Mouse (Mus musculus) heart, embryonic 12.5 days (tissue): ENCODE data around the gene Rassf4. TPM values are rescaled to one million over a fixed set of nuclear protein-coding genes. Genes with fewer than 3 reads are reported as not detected.

Source experiments
- ATAC-seq: fragments of 200-750 bp; cut with Nextera tagmentation; 2 replicates; pipeline ENCODE4 v1.8.0; 2017; ENCODE audit warnings: moderate TSS enrichment, moderate library complexity; ENCODE audit not compliant: insufficient number of reproducible peaks, low FRiP score
- H3K27ac ChIP-seq: fragments of 300-500 bp; sonication (generic); 2 replicates; pipeline ENCODE4 v1.5.1; 2016; ENCODE audit warnings: mild to moderate bottlenecking, moderate library complexity; ENCODE audit not compliant: poor library complexity, severe bottlenecking
- H3K27me3 ChIP-seq: fragments of 300-500 bp; sonication (generic); replicated peaks from 2 replicates; pipeline ENCODE4 v1.6.1; 2016; ENCODE audit warnings: mild to moderate bottlenecking, moderate library complexity
- H3K36me3 ChIP-seq: fragments of 300-500 bp; sonication (generic); 2 replicates; pipeline ENCODE4 v1.6.1; 2016; ENCODE audit warnings: mild to moderate bottlenecking, moderate library complexity
- H3K4me1 ChIP-seq: fragments of 300-500 bp; sonication (generic); replicated peaks from 2 replicates; pipeline ENCODE4 v1.6.1; 2016; ENCODE audit warnings: mild to moderate bottlenecking
- H3K4me2 ChIP-seq: fragments of 300-500 bp; sonication (generic); 2 replicates; pipeline ENCODE4 v1.6.1; 2016; ENCODE audit warnings: mild to moderate bottlenecking, moderate library complexity
- H3K4me3 ChIP-seq: fragments of 300-500 bp; sonication (generic); 2 replicates; pipeline ENCODE4 v1.5.1; 2016; ENCODE audit warnings: mild to moderate bottlenecking
- H3K9ac ChIP-seq: fragments of 300-500 bp; sonication (generic); 2 replicates; pipeline ENCODE4 v1.6.1; 2016; ENCODE audit warnings: mild to moderate bottlenecking, moderate library complexity
- H3K9me3 ChIP-seq: fragments of 300-500 bp; sonication (generic); replicated peaks from 2 replicates; pipeline ENCODE4 v1.6.1; 2016; ENCODE audit warnings: mild to moderate bottlenecking, moderate library complexity
- WGBS: fragments of 180-500 bp; shearing (Covaris S2); methylation state at CpG from one replicate; pipeline ENCODE4 v1.1.7; 2016; 5-methylcytosine and 5-hydroxymethylcytosine counted together
- polyA plus RNA-seq: library from polyadenylated mRNA; unstranded; fragments of >200 nt; fragmentation: Nextera tagmentation; extraction: Ambion mirVana; gene quantifications from 2 replicates; pipeline ENCODE4 v1.2.1, GENCODE M21; 2016

Rassf4 gene
- polyA plus RNA-seq = 5.6 and 6.5 TPM in 2 replicates

DNA sequence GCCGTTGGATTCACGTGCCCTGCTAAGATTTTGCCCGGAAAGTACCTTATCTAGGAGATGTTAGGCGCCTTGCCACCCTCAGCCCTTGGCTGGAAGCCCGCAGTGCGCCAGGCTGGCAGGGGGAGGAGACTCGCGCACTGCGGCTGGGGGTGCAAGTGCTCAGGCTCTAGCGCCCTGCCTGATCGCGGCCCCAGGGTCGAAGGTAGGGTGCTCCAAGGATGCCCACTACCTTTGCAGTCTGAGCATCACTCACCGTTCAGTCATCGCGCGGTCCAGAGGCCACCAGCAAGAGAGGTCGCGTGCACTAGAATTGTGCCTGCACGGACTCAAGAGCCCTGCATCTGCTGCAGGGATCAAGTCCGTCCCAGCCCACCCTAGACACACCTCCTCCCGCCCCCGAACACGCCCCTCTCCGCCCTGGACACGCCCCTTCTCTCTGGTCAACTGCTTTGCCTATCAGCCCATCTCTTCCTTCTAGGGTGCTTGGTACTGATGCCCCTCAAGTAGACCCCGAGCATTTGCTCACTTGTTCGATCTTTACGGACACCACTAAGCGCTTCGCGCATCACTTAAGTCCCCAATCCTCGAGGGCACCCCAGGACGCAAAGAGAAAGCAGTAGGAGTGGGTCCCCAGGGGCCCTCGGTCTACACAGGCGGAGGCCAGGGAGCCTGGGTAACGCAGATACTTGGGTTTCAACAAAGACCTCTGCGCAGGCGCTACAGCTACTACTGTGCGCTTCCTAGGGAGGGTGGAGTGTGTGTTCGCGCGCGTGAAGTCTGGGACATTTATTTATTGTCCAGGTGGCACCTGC is at the start of gene Rassf4:
Gene Rassf4, minus strand, starts transcription at position 482 of the 812 bp plus-strand sequence.
- Histone ChIP-seq H3K27ac (peak within 1 kb of the TSS; percentile 56; the same call in 1 of the 2 replicates), H3K36me3 (no peaks in the 10 kb centered on the region), H3K9ac (peak within 1 kb of the TSS; percentile 67), H3K4me3 (peak within 1 kb of the TSS; percentile 57), H3K4me1 (peaks cover 52% of the 10 kb centered on the region), H3K9me3 (no peaks in the 10 kb centered on the region), H3K4me2 (peak within 1 kb of the TSS; percentile 91), H3K27me3 (0 out of 2 replicates have a peak, but pooled peaks cover 21% of the 10 kb centered on the region)
- under 1% methylated on average over 44 of the region's 44 CpGs for WGBS
- peak; percentile 82 for ATAC-seq

DNA sequence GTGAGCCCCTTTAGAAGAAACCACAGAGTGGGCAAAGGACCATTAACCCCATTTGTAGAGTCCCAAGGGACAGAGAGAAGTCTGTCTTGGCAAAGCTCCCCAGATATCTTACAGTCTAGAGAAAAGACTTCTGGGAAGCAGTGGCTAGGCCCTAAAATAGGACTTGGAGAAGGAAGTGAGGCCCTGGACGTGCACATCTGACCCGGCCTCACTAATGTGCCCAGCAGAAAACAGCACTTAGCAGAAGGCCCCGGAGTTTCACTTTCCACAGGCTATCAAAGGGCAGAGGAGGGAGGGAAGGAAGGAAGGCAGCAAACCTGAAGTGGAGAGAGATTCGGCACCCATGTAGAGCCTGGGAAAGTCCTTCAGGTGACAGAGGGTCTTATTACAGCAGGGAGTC is 45.2 kb upstream of the Rassf4 start:
- no peak overlapping the region for H3K9ac ChIP-seq
- H3K36me3 ChIP-seq = no peaks in the 10 kb centered on the region
- H3K27me3 ChIP-seq = no peaks in the 10 kb centered on the region
- H3K4me1 ChIP-seq = peaks cover 25% of the 10 kb centered on the region
- H3K4me2 ChIP-seq = no peak overlapping the region
- H3K4me3 ChIP-seq = no peak overlapping the region
- no peak for ATAC-seq
- no peaks in the 10 kb centered on the region for H3K9me3 ChIP-seq
- H3K27ac ChIP-seq = no peak overlapping the region
- WGBS = 51% methylated on average over 4 of the region's 4 CpGs

DNA sequence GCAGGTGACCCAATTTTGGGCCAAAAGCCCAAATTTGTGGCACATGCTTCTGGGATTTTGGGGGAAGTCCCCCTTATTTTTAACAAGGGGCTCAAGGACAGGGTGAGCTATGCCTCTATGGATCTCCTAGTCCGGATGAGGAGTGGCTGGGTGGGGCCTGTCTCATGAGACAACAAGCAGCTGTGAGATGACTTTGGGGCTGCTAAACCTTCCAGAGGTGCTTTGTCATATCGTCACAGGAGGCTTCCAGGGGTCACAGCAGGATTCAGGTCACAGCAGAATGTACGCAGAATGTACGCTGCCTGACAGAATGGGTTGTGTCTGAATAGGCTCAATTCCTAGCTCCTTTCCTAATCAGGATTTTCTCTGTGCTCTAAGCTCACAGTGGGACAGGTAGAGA is 44.6 kb upstream of the Rassf4 start:
- 81% methylated on average over 4 of the region's 4 CpGs for WGBS
- peaks cover 25% of the 10 kb centered on the region for H3K4me1 ChIP-seq
- H3K4me2 ChIP-seq = no peak overlapping the region
- H3K27me3 ChIP-seq = no peaks in the 10 kb centered on the region
- no peaks in the 10 kb centered on the region for H3K9me3 ChIP-seq
- no peak overlapping the region for H3K4me3 ChIP-seq
- H3K27ac ChIP-seq = no peak overlapping the region
- no peak for ATAC-seq
- H3K9ac ChIP-seq = no peak overlapping the region
- no peaks in the 10 kb centered on the region for H3K36me3 ChIP-seq

DNA sequence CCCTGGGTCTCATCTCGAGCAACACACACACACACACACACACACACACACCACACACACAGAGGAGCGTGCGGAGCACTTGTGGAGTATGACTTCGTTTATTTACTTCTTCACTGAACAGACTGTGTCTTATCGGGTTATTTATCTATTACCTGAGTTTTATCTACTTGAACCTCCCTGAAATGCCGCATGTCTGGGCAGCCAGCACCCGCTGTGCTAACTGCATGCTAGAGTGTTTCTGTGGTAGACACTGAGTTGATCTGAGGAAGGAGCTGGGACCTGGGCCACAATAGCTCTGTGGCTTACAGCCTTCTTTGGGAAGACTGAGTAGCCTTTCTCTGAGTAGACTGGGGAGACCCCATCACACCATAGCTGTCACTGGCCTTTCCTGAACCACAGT is 44.1 kb upstream of the Rassf4 start:
- no peak for ATAC-seq
- H3K27ac ChIP-seq = no peak overlapping the region
- no peaks in the 10 kb centered on the region for H3K27me3 ChIP-seq
- no peaks in the 10 kb centered on the region for H3K9me3 ChIP-seq
- no peaks in the 10 kb centered on the region for H3K36me3 ChIP-seq
- H3K9ac ChIP-seq = no peak overlapping the region
- H3K4me2 ChIP-seq = no peak overlapping the region
- WGBS = 77% methylated on average over 7 of the region's 7 CpGs
- peaks cover 25% of the 10 kb centered on the region for H3K4me1 ChIP-seq
- H3K4me3 ChIP-seq = no peak overlapping the region

DNA sequence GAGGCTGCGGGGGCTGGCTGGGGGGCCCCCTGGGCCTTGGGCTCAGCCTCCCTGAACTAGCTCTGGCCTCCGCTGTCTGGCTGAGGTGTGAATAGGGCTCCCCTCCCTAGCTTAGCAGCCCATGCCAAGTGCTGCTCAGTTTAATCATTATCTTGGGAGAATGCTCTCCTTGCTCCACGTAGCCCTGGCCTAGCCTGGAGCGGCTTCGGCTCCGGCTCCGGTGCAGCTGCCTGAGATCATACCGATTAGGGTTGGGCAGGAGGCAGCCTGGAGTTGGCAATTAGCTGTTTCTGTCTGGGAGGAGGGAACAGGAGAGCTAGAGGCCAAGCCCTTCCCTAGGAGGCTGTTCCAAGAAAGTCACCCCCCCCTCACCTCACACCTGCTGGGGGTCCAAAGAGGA is 42.9 kb upstream of the Rassf4 start, which contains the start of gene Tmem72:
Gene Tmem72, minus strand, starts transcription at position 248 of the 400 bp plus-strand sequence.
- no peak within 1 kb of the TSS for H3K4me2 ChIP-seq
- no peaks in the 10 kb centered on the region for H3K9me3 ChIP-seq
- H3K27ac ChIP-seq = no peak within 1 kb of the TSS
- H3K4me1 ChIP-seq = peaks cover 25% of the 10 kb centered on the region
- H3K4me3 ChIP-seq = no peak within 1 kb of the TSS
- 0 out of 2 replicates have a peak, but pooled peaks have one; percentile 33 for ATAC-seq
- WGBS = 52% methylated on average over 8 of the region's 8 CpGs
- H3K36me3 ChIP-seq = no peaks in the 10 kb centered on the region
- H3K27me3 ChIP-seq = no peaks in the 10 kb centered on the region
- H3K9ac ChIP-seq = no peak within 1 kb of the TSS

DNA sequence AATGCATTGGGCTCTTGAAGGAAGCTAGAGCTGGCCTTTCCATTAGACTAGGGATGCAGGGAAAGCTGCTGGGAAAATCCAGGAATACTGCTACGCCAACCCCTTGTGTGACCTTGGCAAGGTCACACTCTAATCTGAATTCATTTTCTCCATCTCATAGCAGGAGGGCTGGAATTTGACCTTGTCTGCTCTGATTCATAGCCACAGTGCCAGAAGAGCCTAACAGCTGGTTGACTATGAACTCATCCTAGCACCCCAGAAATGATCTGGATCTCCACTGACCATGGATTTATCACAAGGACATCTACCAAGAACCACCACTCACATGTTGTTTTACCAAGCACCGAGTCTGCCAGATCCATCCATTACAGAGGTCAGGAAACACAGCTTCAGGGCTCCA is 41.4 kb upstream of the Rassf4 start:
- Histone ChIP-seq H3K4me2 (no peak overlapping the region), H3K9ac (no peak overlapping the region), H3K9me3 (no peaks in the 10 kb centered on the region), H3K4me1 (peaks cover 25% of the 10 kb centered on the region), H3K27me3 (no peaks in the 10 kb centered on the region), H3K4me3 (no peak overlapping the region), H3K36me3 (no peaks in the 10 kb centered on the region), H3K27ac (no peak overlapping the region)
- ATAC-seq = no peak
- WGBS = 66% methylated on average over 2 of the region's 2 CpGs

DNA sequence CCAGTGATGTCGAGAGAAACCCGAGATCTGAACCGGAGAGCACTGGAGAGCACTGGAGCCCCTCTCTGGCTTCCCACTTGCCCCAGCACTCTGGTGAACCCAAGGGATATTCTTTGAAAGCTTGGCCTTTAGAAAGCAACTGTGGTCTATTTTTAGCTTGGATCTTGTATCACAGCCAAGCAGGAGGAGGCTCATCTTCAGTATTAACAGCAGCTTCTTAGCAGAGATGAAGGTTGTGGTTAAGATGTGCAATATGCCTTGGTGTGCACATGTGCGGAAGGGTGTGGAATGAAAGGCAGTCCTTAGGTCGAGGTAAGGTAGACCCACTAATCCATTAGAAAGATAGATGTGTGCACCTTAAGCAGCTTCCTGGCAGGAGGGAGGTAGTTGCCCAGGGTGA is 40.8 kb upstream of the Rassf4 start:
- H3K27ac ChIP-seq = no peak overlapping the region
- peaks cover 25% of the 10 kb centered on the region for H3K4me1 ChIP-seq
- no peaks in the 10 kb centered on the region for H3K27me3 ChIP-seq
- H3K4me2 ChIP-seq = no peak overlapping the region
- no peaks in the 10 kb centered on the region for H3K36me3 ChIP-seq
- no peak for ATAC-seq
- H3K4me3 ChIP-seq = no peak overlapping the region
- no peaks in the 10 kb centered on the region for H3K9me3 ChIP-seq
- H3K9ac ChIP-seq = no peak overlapping the region
- WGBS = 71% methylated on average over 5 of the region's 5 CpGs

DNA sequence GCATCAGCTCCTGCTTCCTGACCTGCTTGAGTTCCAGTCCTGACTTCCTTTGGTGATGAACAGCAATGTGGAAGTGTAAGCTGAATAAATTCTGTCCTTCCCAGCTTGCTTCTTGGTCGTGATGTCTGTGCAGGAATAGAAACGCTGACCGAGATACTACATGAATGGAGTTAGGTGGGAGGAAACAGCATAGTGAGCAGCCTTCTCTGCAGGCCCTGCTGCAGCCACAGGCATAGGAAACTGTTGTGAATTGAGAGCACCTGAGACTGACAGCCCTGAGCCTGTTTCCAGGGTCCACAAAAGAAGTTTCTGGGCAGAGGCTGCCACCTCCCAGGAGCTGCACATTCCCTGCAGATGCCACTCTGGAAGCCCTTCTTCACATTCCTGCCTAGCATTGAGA is 40.2 kb upstream of the Rassf4 start:
- Histone ChIP-seq H3K27ac (no peak overlapping the region), H3K4me3 (no peak overlapping the region), H3K9me3 (no peaks in the 10 kb centered on the region), H3K27me3 (no peaks in the 10 kb centered on the region), H3K9ac (no peak overlapping the region), H3K36me3 (no peaks in the 10 kb centered on the region), H3K4me1 (peaks cover 24% of the 10 kb centered on the region), H3K4me2 (no peak overlapping the region)
- 76% methylated on average over 3 of the region's 3 CpGs for WGBS
- ATAC-seq = no peak

DNA sequence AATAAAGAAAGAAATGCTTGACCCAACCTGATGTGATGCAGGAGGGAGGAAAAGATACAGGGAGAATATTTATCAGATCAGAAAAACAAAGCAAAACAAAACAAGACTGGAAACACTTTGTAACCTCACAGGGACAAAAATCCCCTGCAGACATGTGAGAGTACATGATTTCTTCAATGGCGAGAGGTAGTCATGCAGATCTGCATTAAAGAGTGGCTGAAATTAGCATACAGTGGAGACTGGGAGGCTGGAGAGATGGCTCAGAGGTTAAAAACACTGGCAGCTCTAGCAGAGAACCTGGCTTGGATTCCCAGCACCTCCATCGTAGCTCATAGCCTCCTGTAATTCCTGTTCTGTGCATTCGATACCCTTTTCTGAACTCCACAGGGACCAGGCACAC is 38.8 kb upstream of the Rassf4 start:
- Histone ChIP-seq H3K27me3 (no peaks in the 10 kb centered on the region), H3K4me1 (peaks cover 22% of the 10 kb centered on the region), H3K27ac (no peak overlapping the region), H3K4me2 (no peak overlapping the region), H3K36me3 (no peaks in the 10 kb centered on the region), H3K9me3 (no peaks in the 10 kb centered on the region), H3K9ac (no peak overlapping the region), H3K4me3 (no peak overlapping the region)
- ATAC-seq = no peak
- 84% methylated on average over 3 of the region's 3 CpGs for WGBS

DNA sequence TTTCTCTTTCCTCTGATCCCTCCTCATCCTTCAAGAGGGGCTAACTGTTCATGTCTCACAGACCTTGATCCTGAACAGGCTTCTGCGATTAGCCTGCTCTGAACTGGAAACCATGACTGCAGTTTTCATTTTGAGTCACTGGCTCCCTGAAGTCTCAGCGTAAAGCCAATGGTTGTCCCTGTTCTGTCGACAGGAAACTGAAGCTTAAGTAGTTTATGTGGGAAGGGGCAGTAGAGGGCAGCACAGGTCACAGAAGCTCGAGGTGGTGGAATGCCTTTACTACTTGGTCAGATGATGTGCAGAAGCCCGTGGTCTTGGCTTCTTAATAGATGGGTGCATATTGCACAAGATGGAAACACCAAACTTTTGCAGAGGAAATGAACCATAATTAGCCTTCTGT is 38.3 kb upstream of the Rassf4 start:
- Histone ChIP-seq H3K9me3 (no peaks in the 10 kb centered on the region), H3K4me3 (no peak overlapping the region), H3K27ac (no peak overlapping the region), H3K4me1 (peaks cover 22% of the 10 kb centered on the region), H3K9ac (no peak overlapping the region), H3K36me3 (no peaks in the 10 kb centered on the region), H3K4me2 (no peak overlapping the region), H3K27me3 (no peaks in the 10 kb centered on the region)
- no peak for ATAC-seq
- WGBS = 12% methylated on average over 5 of the region's 5 CpGs

DNA sequence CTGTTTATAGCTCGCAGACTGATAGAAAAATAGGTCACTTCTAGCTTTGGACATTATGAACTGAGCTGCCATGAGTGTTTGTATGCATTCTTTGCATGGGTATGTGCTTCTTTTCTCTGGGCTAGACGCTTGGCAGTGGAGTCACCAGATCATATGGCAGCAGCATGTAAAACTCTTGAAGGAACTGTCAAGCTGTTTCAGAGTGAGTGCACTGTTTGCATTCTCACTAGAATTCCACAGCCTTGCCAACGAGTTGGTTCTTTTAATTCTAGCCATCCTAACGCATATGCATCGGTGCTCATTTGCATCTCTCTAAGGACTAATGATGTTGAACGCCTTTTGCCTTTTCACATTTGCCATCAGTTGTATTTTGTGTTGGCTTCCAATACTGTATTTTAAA is 30.6 kb upstream of the Rassf4 start:
- no peak overlapping the region for H3K27ac ChIP-seq
- no peak for ATAC-seq
- 72% methylated on average over 6 of the region's 6 CpGs for WGBS

DNA sequence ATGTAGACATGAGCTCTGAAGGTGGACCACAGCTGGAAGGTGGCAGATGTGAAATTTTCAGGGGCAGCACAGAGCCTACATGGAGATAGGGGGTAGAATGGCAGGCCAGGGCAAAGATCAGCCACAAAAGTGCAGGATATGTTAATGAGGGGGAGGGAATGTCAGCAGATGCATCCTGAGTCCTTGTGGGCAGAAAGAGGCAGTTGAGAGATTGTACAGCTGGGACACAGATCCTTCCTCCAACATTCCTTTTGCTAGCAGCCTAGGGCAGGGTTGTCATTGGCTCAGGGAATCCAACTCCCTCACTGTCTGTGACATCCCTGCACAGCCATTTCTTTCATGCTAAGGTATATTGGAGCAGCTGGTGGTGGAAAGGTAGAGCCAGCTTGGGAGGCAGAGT is 27.1 kb upstream of the Rassf4 start:
- Histone ChIP-seq H3K36me3 (no peaks in the 10 kb centered on the region), H3K9ac (no peak overlapping the region), H3K9me3 (no peaks in the 10 kb centered on the region), H3K27ac (no peak overlapping the region), H3K4me2 (no peak overlapping the region), H3K27me3 (no peaks in the 10 kb centered on the region), H3K4me1 (no peaks in the 10 kb centered on the region), H3K4me3 (no peak overlapping the region)
- no peak for ATAC-seq

More for the DNA sequence above, 30.6 kb upstream of the Rassf4 start:
- no peak overlapping the region for H3K4me2 ChIP-seq
- no peaks in the 10 kb centered on the region for H3K27me3 ChIP-seq
- no peaks in the 10 kb centered on the region for H3K4me1 ChIP-seq
- no peak overlapping the region for H3K4me3 ChIP-seq
- H3K9me3 ChIP-seq = no peaks in the 10 kb centered on the region
- no peak overlapping the region for H3K9ac ChIP-seq
- no peaks in the 10 kb centered on the region for H3K36me3 ChIP-seq
